Mouse (Mus musculus) liver, embryonic 14.5 days (tissue): ENCODE measurements around the gene Otogl.

Experiments
- CTCF ChIP-seq: IDR thresholded peaks from 2 replicates; pipeline ENCODE4 v1.5.1; 2016; ENCODE audit warnings: antibody characterized with exemption, low read depth, control low read depth
- EP300 ChIP-seq: IDR thresholded peaks from 2 replicates; pipeline ENCODE4 v1.6.1; 2016; ENCODE audit warnings: antibody characterized with exemption, low read depth

GRCm38 (mm10) chr10:107939821-107940220 is 27.9 kb upstream of the Otogl start:
- TF ChIP-seq CTCF (no peak), EP300 (no peak)
